16 mouse cellular contexts compared by ENCODE assay signal in the genomic region with DNA sequence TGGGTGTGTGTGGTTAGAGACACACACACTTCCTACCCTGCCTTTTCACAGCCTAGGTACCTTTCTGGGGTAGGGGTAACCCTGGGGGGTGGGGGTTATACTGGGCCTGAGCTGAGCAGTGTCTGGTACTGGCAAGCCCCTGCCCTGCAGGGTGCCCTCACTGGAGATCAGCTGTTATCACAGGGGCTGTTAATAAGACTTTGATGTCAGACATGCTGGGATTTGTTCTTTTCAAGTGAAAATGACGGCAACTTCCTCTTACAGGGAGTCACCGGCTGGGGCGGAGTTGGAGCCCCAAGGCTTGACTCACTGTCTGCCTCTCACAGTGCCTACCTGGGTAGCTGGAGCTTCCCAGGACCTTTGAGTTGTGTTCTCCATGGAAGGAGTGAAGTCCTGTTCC. TPM values are rescaled to one million over a fixed set of nuclear protein-coding genes. Genes with fewer than 3 reads are reported as not detected.
DNase-seq lines count a peak whose midpoint lies in the region; ATAC-seq and TF ChIP-seq lines count a peak whose summit lies in the region.
"Had no signal": no experiment of that assay in that cellular context is flagged by ENCODE, and none has a peak within 500 bp of the region (broad histone marks: within the 10 kb centered on the region; RNA-seq: fewer than 3 reads in every experiment).

No protein-coding gene starts in this region.

- no peaks in the 10 kb centered on the region for H3K9me3 ChIP-seq in ES-Bruce4 (replicated peaks; ENCODE audit: control insufficient read depth, insufficient read depth, low read length, poor library complexity, severe bottlenecking)
- H3K9me3 ChIP-seq in intestine, postnatal 0 days (ENCODE audit: control insufficient read depth): no peaks in the 10 kb centered on the region
- H3K9me3 ChIP-seq: kidney, embryonic 15.5 days; midbrain, embryonic 13.5 days; neural tube, embryonic 12.5 days had no signal

- WGBS in intestine, postnatal 0 days: 42% methylated on average over 3 of the region's 3 CpGs

- H3K4me1 ChIP-seq in ES-Bruce4 (ENCODE audit: control insufficient read depth, insufficient read depth, low read length): peaks cover 8% of the 10 kb centered on the region
- H3K4me1 ChIP-seq in intestine, postnatal 0 days (replicated peaks; ENCODE audit: control insufficient read depth, insufficient read depth, low read length): no peaks in the 10 kb centered on the region

- TF ChIP-seq EP300 in ES-Bruce4 (IDR thresholded peaks at IDR 0.05; ENCODE audit: insufficient read depth, low read depth, low read length): peak; percentile 10; the same call in 1 of the 2 replicates

- no peak overlapping the region for H3K4me2 ChIP-seq in intestine, postnatal 0 days (replicated peaks; ENCODE audit: low read depth)
- H3K4me2 ChIP-seq: kidney, embryonic 15.5 days; midbrain, embryonic 13.5 days; neural tube, embryonic 12.5 days had no signal

- H3K9ac ChIP-seq in ES-Bruce4 (ENCODE audit: low read depth, poor library complexity, severe bottlenecking): no peak overlapping the region
- H3K9ac ChIP-seq in intestine, postnatal 0 days (ENCODE audit: low read depth, low read length): no peak overlapping the region
- H3K9ac ChIP-seq: kidney, embryonic 15.5 days; midbrain, embryonic 13.5 days; neural tube, embryonic 12.5 days had no signal

- peak overlapping the region; percentile 21 for H3K27ac ChIP-seq in layer of hippocampus, adult 2 months
- H3K27ac ChIP-seq in ES-Bruce4 (ENCODE audit: insufficient read depth, low read length): no peak overlapping the region
- no peak overlapping the region for H3K27ac ChIP-seq in intestine, postnatal 0 days (ENCODE audit: low read depth, low read length)
- H3K27ac ChIP-seq: kidney, embryonic 15.5 days; midbrain, embryonic 13.5 days; neural tube, embryonic 12.5 days had no signal

- no peaks in the 10 kb centered on the region for H3K27me3 ChIP-seq in ES-Bruce4 (ENCODE audit: control insufficient read depth, insufficient read depth, low read length, poor library complexity, severe bottlenecking)
- H3K27me3 ChIP-seq in intestine, postnatal 0 days (replicated peaks; ENCODE audit: control insufficient read depth, insufficient read depth, low read length): no peaks in the 10 kb centered on the region
- H3K27me3 ChIP-seq: kidney, embryonic 15.5 days; midbrain, embryonic 13.5 days; neural tube, embryonic 12.5 days had no signal

- no peaks in the 10 kb centered on the region for H3K36me3 ChIP-seq in ES-Bruce4 (ENCODE audit: control insufficient read depth, insufficient read depth, low read length, poor library complexity, severe bottlenecking)
- no peaks in the 10 kb centered on the region for H3K36me3 ChIP-seq in intestine, postnatal 0 days (ENCODE audit: control insufficient read depth, insufficient read depth)

- H3K4me3 ChIP-seq in layer of hippocampus, adult 2 months: peak overlapping the region; percentile 20
- H3K4me3 ChIP-seq in ES-Bruce4 (ENCODE audit: low read depth, low read length): no peak overlapping the region
- no peak overlapping the region for H3K4me3 ChIP-seq in intestine, postnatal 0 days (ENCODE audit: low read depth, low read length)
- H3K4me3 ChIP-seq: kidney, embryonic 15.5 days; midbrain, embryonic 13.5 days; neural tube, embryonic 12.5 days had no signal

- no peak for TF ChIP-seq POLR2A in ES-Bruce4 (IDR thresholded peaks at IDR 0.05; ENCODE audit: insufficient read depth, low read length)

- ATAC-seq in intestine, postnatal 0 days: peak; percentile 61; the same call in 1 of the 2 replicates
- ATAC-seq: activated CD4-positive, CD25-positive, alpha-beta regulatory T cell, adult 4 months; hindbrain, embryonic 16.5 days; midbrain, embryonic 13.5 days had no signal

- no peak for DNase-seq in layer of hippocampus, adult 2 months (ENCODE audit: low spot score in 2 of 2)
- no peak for DNase-seq in layer of hippocampus, adult 8-10 months (ENCODE audit: low spot score in 2 of 2)
- peak; percentile 65 for DNase-seq in R1 (ENCODE audit: low read depth, low spot score)
- DNase-seq in embryo, embryonic 10 days (ENCODE audit: low spot score): no peak
- DNase-seq in Muller cell, postnatal 12 days (ENCODE audit: inconsistent ontology term): no peak
- DNase-seq: gastrocnemius, postnatal 14 days; layer of hippocampus, adult 9-11 months; lung, postnatal 4 days had no signal

- no peak for TF ChIP-seq CTCF in layer of hippocampus, adult 2 months (conservative IDR thresholded peaks at IDR 0.05)
- TF ChIP-seq CTCF in ES-Bruce4 (IDR thresholded peaks at IDR 0.05; ENCODE audit: low read depth, low read length): no peak
- no peak for TF ChIP-seq CTCF in intestine, postnatal 0 days (IDR thresholded peaks at IDR 0.05; ENCODE audit: low read depth)

RNA-seq across cellular contexts. Expression of a gene that starts 42.6 kb away (rescaled TPM):
- 1 to 10 TPM; 1.5 to 1.8 TPM for total RNA-seq in layer of hippocampus, adult 2 months (2021)
- total RNA-seq in layer of hippocampus, adult 8-10 months (2022): 1 to 10 TPM in 2 of 4 experiments, under 1 TPM in 2; 0.57 to 1.2 (median 0.90) TPM
- 1.1 TPM in 1 of 2 replicates, not detected in the other for polyA plus RNA-seq in ES-Bruce4 (2011; ENCODE audit: insufficient read depth, insufficient read length, low read depth, missing spikeins)
- polyA plus RNA-seq in intestine, postnatal 0 days (2015; fragmentation: Nextera tagmentation; extraction: Ambion mirVana): 8.2 and 10.5 TPM in 2 replicates
- polyA plus RNA-seq: embryonic facial prominence, embryonic 11.5 days had no signal

RNA-seq across cellular contexts. Expression of a gene that starts 49.5 kb away (rescaled TPM):
- 10 to 100 TPM; 43.2 to 52.5 TPM for total RNA-seq in layer of hippocampus, adult 2 months (2021)
- total RNA-seq in layer of hippocampus, adult 8-10 months (2022): 10 to 100 TPM; 38.8 to 53.3 (median 42.3) TPM
- 23.4 and 27.0 TPM in 2 replicates for polyA plus RNA-seq in ES-Bruce4 (2011; ENCODE audit: insufficient read depth, insufficient read length, low read depth, missing spikeins)
- polyA plus RNA-seq in intestine, postnatal 0 days (2015; fragmentation: Nextera tagmentation; extraction: Ambion mirVana): 4.1 and 4.7 TPM in 2 replicates

RNA-seq across cellular contexts. Expression of a gene that starts 57.8 kb away (rescaled TPM):
- 10 to 100 TPM; 19.5 to 20.0 TPM for total RNA-seq in layer of hippocampus, adult 2 months (2021)
- total RNA-seq in layer of hippocampus, adult 8-10 months (2022): 10 to 100 TPM; 15.9 to 23.8 (median 17.4) TPM
- polyA plus RNA-seq in ES-Bruce4 (2011; ENCODE audit: insufficient read depth, insufficient read length, low read depth, missing spikeins): 0.26 TPM in 1 of 2 replicates, not detected in the other
- polyA plus RNA-seq in intestine, postnatal 0 days (2015; fragmentation: Nextera tagmentation; extraction: Ambion mirVana): 0.33 and 0.50 TPM in 2 replicates
- polyA plus RNA-seq: activated CD4-positive, CD25-positive, alpha-beta regulatory T cell, adult 4 months had no signal
